Mouse (Mus musculus) liver, embryonic 16.5 days (tissue): Measurements from ENCODE around the gene Chn2. TPM values are rescaled to one million over a fixed set of nuclear protein-coding genes. Genes with fewer than 3 reads are reported as not detected.

Experiments
- ATAC-seq: fragments of 200-750 bp; cut with Nextera tagmentation; 2 replicates; pipeline ENCODE4 v1.8.0; 2017; ENCODE audit warnings: low read depth, mild to moderate bottlenecking, moderate number of reproducible peaks, moderate library complexity
- H3K27ac ChIP-seq: fragments of 300-500 bp; sonication (generic); 2 replicates; pipeline ENCODE4 v1.5.1; 2014; ENCODE audit warnings: mild to moderate bottlenecking, low read length
- H3K27me3 ChIP-seq: fragments of 300-500 bp; sonication (generic); 2 replicates; pipeline ENCODE4 v1.6.1; 2014; ENCODE audit warnings: low read depth, low read length, mixed read lengths; ENCODE audit not compliant: control insufficient read depth, insufficient read depth
- H3K36me3 ChIP-seq: fragments of 300-500 bp; sonication (generic); 2 replicates; pipeline ENCODE4 v1.6.1; 2014; ENCODE audit warnings: mild to moderate bottlenecking; ENCODE audit not compliant: control insufficient read depth, insufficient read depth
- H3K4me1 ChIP-seq: fragments of 300-500 bp; sonication (generic); 2 replicates; pipeline ENCODE4 v1.6.1; 2014; ENCODE audit warnings: low read depth, low read length, mixed read lengths; ENCODE audit not compliant: control insufficient read depth
- H3K4me2 ChIP-seq: fragments of 300-500 bp; sonication (generic); 2 replicates; pipeline ENCODE4 v1.6.1; 2014; ENCODE audit warnings: low read depth, low read length, mixed read lengths
- H3K4me3 ChIP-seq: fragments of 300-500 bp; sonication (generic); 2 replicates; pipeline ENCODE4 v1.5.1; 2014; ENCODE audit warnings: low read depth, mild to moderate bottlenecking, low read length
- H3K9ac ChIP-seq: fragments of 300-500 bp; sonication (generic); 2 replicates; pipeline ENCODE4 v1.6.1; 2014; ENCODE audit warnings: low read depth, low read length
- H3K9me3 ChIP-seq: fragments of 300-500 bp; sonication (generic); replicated peaks from 2 replicates; pipeline ENCODE4 v1.6.1; 2016; ENCODE audit warnings: low read length; ENCODE audit not compliant: control insufficient read depth
- WGBS: fragments of 180-500 bp; shearing (Covaris S2); extraction: QIAGEN DNeasy Blood & Tissue Kit; methylation state at CpG from one replicate; pipeline ENCODE4 v1.1.7; 2014; ENCODE audit not compliant: insufficient replicate concordance; 5-methylcytosine and 5-hydroxymethylcytosine counted together
- polyA plus RNA-seq: library from polyadenylated mRNA; unstranded; fragments of >200 nt; fragmentation: Nextera tagmentation; extraction: Ambion mirVana; gene quantifications from 2 replicates; pipeline ENCODE4 v1.2.1, GENCODE M21; 2015

Gene Chn2
- polyA plus RNA-seq, 1 experiment from 2014 or later, result 4.2 TPM

GRCm38 (mm10) chr6:54076625-54077024, 37.3 kb downstream of the Chn2 start:
- H3K36me3 ChIP-seq, result no peaks in the 10 kb centered on the region
- H3K4me3 ChIP-seq, result no peak overlapping the region
- H3K4me2 ChIP-seq, result no peak overlapping the region
- 40% methylated on average over 5 of the region's 5 CpGs for WGBS
- no peak overlapping the region for H3K9ac ChIP-seq
- no peak overlapping the region for H3K27ac ChIP-seq
- H3K4me1 ChIP-seq, result no peaks in the 10 kb centered on the region
- no peaks in the 10 kb centered on the region for H3K27me3 ChIP-seq
- no peak for ATAC-seq
- H3K9me3 ChIP-seq, result no peaks in the 10 kb centered on the region

- H3K27me3 ChIP-seq, result no peaks in the 10 kb centered on the region
- no peak overlapping the region for H3K4me3 ChIP-seq
- 3% methylated on average over 2 of the region's 2 CpGs for WGBS
- H3K4me2 ChIP-seq, result no peak overlapping the region
- no peak overlapping the region for H3K9ac ChIP-seq
- no peak overlapping the region for H3K27ac ChIP-seq
- H3K9me3 ChIP-seq, result no peaks in the 10 kb centered on the region
- no peaks in the 10 kb centered on the region for H3K4me1 ChIP-seq
- no peak for ATAC-seq
- no peaks in the 10 kb centered on the region for H3K36me3 ChIP-seq
Measured at GRCm38 (mm10) chr6:54078269-54078668, 38.9 kb downstream of the Chn2 start.

- no peak overlapping the region for H3K4me3 ChIP-seq
- H3K27ac ChIP-seq, result no peak overlapping the region
- no peak overlapping the region for H3K9ac ChIP-seq
- H3K9me3 ChIP-seq, result no peaks in the 10 kb centered on the region
- no peaks in the 10 kb centered on the region for H3K36me3 ChIP-seq
- H3K27me3 ChIP-seq, result no peaks in the 10 kb centered on the region
- WGBS, result 67% methylated on average over 2 of the region's 2 CpGs
- H3K4me2 ChIP-seq, result no peak overlapping the region
- ATAC-seq, result no peak
- no peaks in the 10 kb centered on the region for H3K4me1 ChIP-seq
Measured at GRCm38 (mm10) chr6:54079881-54080280, 40.5 kb downstream of the Chn2 start.

- Histone ChIP-seq H3K9ac (no peak overlapping the region), H3K9me3 (no peaks in the 10 kb centered on the region), H3K4me1 (no peaks in the 10 kb centered on the region), H3K27me3 (no peaks in the 10 kb centered on the region), H3K36me3 (no peaks in the 10 kb centered on the region), H3K4me2 (no peak overlapping the region), H3K4me3 (no peak overlapping the region), H3K27ac (no peak overlapping the region)
- 81% methylated on average over 15 of the region's 15 CpGs for WGBS
- ATAC-seq, result no peak
Measured at GRCm38 (mm10) chr6:54080518-54081285, 41.3 kb downstream of the Chn2 start.

GRCm38 (mm10) chr6:54082576-54082975, 43.2 kb downstream of the Chn2 start:
- no peaks in the 10 kb centered on the region for H3K9me3 ChIP-seq
- ATAC-seq, result no peak
- no peak overlapping the region for H3K9ac ChIP-seq
- H3K36me3 ChIP-seq, result no peaks in the 10 kb centered on the region
- 52% methylated on average over 2 of the region's 2 CpGs for WGBS
- no peak overlapping the region for H3K4me2 ChIP-seq
- H3K27me3 ChIP-seq, result no peaks in the 10 kb centered on the region
- H3K4me1 ChIP-seq, result no peaks in the 10 kb centered on the region
- H3K27ac ChIP-seq, result no peak overlapping the region
- no peak overlapping the region for H3K4me3 ChIP-seq

- H3K36me3 ChIP-seq, result no peaks in the 10 kb centered on the region
- H3K27ac ChIP-seq, result no peak overlapping the region
- 73% methylated on average over 6 of the region's 6 CpGs for WGBS
- H3K27me3 ChIP-seq, result no peaks in the 10 kb centered on the region
- no peak overlapping the region for H3K9ac ChIP-seq
- no peak overlapping the region for H3K4me2 ChIP-seq
- ATAC-seq, result no peak
- no peaks in the 10 kb centered on the region for H3K4me1 ChIP-seq
- no peak overlapping the region for H3K4me3 ChIP-seq
- no peaks in the 10 kb centered on the region for H3K9me3 ChIP-seq
Measured at GRCm38 (mm10) chr6:54084046-54084445, 44.7 kb downstream of the Chn2 start.

- Histone ChIP-seq H3K9ac (no peak overlapping the region), H3K4me2 (no peak overlapping the region), H3K27ac (no peak overlapping the region), H3K4me1 (no peaks in the 10 kb centered on the region), H3K36me3 (no peaks in the 10 kb centered on the region), H3K4me3 (no peak overlapping the region), H3K9me3 (no peaks in the 10 kb centered on the region), H3K27me3 (no peaks in the 10 kb centered on the region)
- whole genome bisulfite sequencing, result 62% methylated on average over 9 of the region's 9 CpGs
- ATAC-seq, result no peak
Measured at GRCm38 (mm10) chr6:54085009-54085408, 45.7 kb downstream of the Chn2 start.

GRCm38 (mm10) chr6:54088168-54088567, 48.8 kb downstream of the Chn2 start:
- no peak overlapping the region for H3K4me3 ChIP-seq
- no peaks in the 10 kb centered on the region for H3K27me3 ChIP-seq
- no peaks in the 10 kb centered on the region for H3K4me1 ChIP-seq
- no peak overlapping the region for H3K27ac ChIP-seq
- no peaks in the 10 kb centered on the region for H3K9me3 ChIP-seq
- 55% methylated on average over 4 of the region's 4 CpGs for WGBS
- H3K9ac ChIP-seq, result no peak overlapping the region
- no peak overlapping the region for H3K4me2 ChIP-seq
- no peaks in the 10 kb centered on the region for H3K36me3 ChIP-seq
- ATAC-seq, result no peak

- ATAC-seq, result no peak
- Histone ChIP-seq H3K9ac (no peak overlapping the region), H3K4me2 (no peak overlapping the region), H3K4me1 (no peaks in the 10 kb centered on the region), H3K27me3 (no peaks in the 10 kb centered on the region), H3K4me3 (no peak overlapping the region), H3K27ac (no peak overlapping the region), H3K9me3 (no peaks in the 10 kb centered on the region), H3K36me3 (no peaks in the 10 kb centered on the region)
- WGBS, result 23% methylated on average over 3 of the region's 3 CpGs
Measured at GRCm38 (mm10) chr6:54090822-54091221, 51.5 kb downstream of the Chn2 start.
